Mouse (Mus musculus): ENCODE measurements around the gene Olfr739. TPM values are rescaled to one million over a fixed set of nuclear protein-coding genes. Genes with fewer than 3 reads are reported as not detected.

The Olfr739 gene
- total RNA-seq (2021), result not detected

DNA sequence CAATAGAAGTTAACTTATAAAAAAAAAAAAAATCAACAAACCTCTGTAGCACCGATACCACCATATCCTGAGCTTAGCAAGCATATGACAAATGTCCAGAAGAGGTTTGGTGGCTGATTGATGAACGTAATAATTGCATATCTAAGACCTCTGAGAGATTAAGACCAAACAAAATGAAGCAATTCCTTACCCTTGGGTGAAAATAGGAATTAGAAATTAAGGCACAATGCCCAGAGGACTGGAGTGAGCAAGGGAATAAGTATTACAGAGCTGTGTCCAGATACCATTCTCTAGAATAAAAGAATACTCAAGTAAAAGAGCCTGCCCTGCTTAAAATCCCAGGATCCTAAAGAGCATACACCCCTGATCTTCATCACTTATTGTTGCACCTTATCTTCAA is at the start of gene Olfr739:
Olfr739 (plus strand) TSS at position 301 of the 400 bp plus-strand sequence.
- DNase-seq (ENCODE audit: extremely low spot score in 1 of 2, low spot score in 1 of 2), result no peak

- DNase-seq (ENCODE audit: extremely low spot score in 1 of 2, low spot score in 1 of 2), result no peak
Measured at GRCm38 (mm10) chr14:50380863-50381262, 37.6 kb upstream of the Olfr739 start, which contains the start of gene Olfr736. Olfr736 (plus strand) TSS chr14:50381163.

DNA sequence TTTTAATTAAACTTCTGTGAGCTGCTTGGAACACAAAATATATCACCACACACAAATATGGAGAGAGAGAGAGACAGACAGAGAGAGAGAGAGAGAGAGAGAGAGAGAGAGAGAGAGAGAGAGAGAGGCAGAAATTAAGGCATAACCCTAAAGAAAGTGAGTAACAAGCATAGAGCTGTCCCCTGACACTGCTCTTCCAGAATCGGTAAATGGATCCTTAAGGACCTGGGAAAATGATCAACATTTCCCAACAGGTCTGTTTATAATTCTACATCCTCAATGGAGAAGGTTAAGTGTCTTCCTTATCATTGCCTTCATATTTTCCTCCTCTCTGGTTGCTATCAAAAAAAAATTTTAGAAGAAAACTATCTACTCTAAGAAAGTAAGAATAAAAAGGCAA is 11.2 kb upstream of the Olfr739 start, which contains the start of gene Olfr738:
Olfr738 (plus strand) TSS at position 301 of the 400 bp plus-strand sequence.
- no peak for DNase-seq (ENCODE audit: extremely low spot score in 1 of 2, low spot score in 1 of 2)

DNA sequence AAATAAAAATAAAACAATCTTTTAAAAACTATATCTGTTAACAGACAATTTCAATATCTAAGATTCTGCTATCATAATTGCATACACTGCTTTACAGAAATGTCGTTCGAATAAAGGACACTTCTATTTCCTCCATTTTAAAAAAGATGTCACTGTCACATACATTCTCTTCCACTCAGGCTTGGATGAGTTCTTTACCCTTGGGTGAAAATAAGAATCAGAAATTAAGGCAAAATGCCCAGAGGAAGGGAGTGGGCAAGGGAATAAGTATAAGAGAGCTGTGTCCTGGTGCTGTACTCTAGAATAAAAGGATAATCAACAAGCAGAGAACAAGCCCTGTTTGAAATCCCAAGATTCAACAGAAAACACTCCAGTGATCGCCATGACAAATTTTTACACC is 26.8 kb downstream of the Olfr739 start, which contains the start of gene Olfr740:
Olfr740 (plus strand) TSS at position 301 of the 400 bp plus-strand sequence.
- DNase-seq (ENCODE audit: extremely low spot score in 1 of 2, low spot score in 1 of 2), result no peak

DNA sequence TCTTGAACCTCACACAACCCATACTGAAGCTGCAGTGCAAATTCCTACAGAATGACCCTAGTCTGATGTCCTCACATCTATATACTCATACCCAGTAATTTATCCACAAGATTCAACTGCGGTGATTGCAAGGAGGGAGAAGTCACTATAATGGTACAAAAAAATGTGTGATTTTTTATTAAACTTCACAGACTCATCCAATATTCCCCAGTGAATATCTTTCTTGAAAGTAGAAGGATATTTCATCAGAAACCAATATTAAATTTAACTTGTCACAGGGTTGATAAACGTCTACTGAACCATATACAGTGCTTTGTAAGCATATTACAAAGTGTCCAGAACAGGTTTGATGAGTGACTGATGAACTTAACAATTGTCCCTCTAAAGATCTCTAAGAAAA is 54.0 kb downstream of the Olfr739 start, which contains the start of gene Olfr741:
Olfr741 (plus strand) TSS at position 301 of the 400 bp plus-strand sequence.
- no peak for DNase-seq (ENCODE audit: extremely low spot score in 1 of 2, low spot score in 1 of 2)

Other genes starting within 250 kb of the Olfr739 start
- gene Olfr730, start 230.4 kb upstream of the Olfr739 start, total RNA-seq (2021), result not detected
- not detected for gene Olfr731, start 176.8 kb upstream of the Olfr739 start, total RNA-seq (2021)
- gene Olfr732, start 134.4 kb upstream of the Olfr739 start, total RNA-seq (2021), result not detected
- gene Olfr733, start 117.1 kb upstream of the Olfr739 start, total RNA-seq (2021), result not detected
- gene Olfr734, start 91.9 kb upstream of the Olfr739 start, total RNA-seq (2021), result not detected
- not detected for gene Olfr735, start 69.8 kb upstream of the Olfr739 start, total RNA-seq (2021)
- not detected for gene Tlr11, start 60.7 kb upstream of the Olfr739 start, total RNA-seq (2021)
- not detected for gene Olfr736, start 37.5 kb upstream of the Olfr739 start, total RNA-seq (2021)
- gene Olfr738, start 11.1 kb upstream of the Olfr739 start, total RNA-seq (2021), result not detected
- not detected for gene Olfr740, start 26.9 kb downstream of the Olfr739 start, total RNA-seq (2021)
- gene Olfr741, start 54.1 kb downstream of the Olfr739 start, total RNA-seq (2021), result not detected
- gene Olfr742, start 85.0 kb downstream of the Olfr739 start, total RNA-seq (2021), result not detected
- gene Olfr743, start 103.2 kb downstream of the Olfr739 start, total RNA-seq (2021), result not detected
- not detected for gene Olfr744, start 196.3 kb downstream of the Olfr739 start, total RNA-seq (2021)
- not detected for gene Olfr745, start 220.8 kb downstream of the Olfr739 start, total RNA-seq (2021)
- not detected for gene Olfr746, start 228.5 kb downstream of the Olfr739 start, total RNA-seq (2021)

Measured in layer of hippocampus, postnatal 25 days (tissue).